Mouse (Mus musculus): ENCODE results near the gene Pou6f1.
"Not testable (repeated sequence)": the region's sequence is repeated elsewhere in the genome, so short reads cannot be mapped to it uniquely, and the experiment has no call there.

Pou6f1 gene

GRCm38 (mm10) chr15:100616221-100616620 is 16.4 kb upstream of the Pou6f1 start:
- no peak for DNase-seq

GRCm38 (mm10) chr15:100615825-100616220 is 16.0 kb upstream of the Pou6f1 start:
- DNase-seq: peak; percentile 95

- DNase-seq: peak; percentile 99
These were observed 15.4 kb upstream of the Pou6f1 start, which contains the start of gene Dazap2 for GRCm38 (mm10) chr15:100614996-100615824. TSS of gene Dazap2 (plus strand) at chr15:100615349.

GRCm38 (mm10) chr15:100614218-100614995 is 14.6 kb upstream of the Pou6f1 start:
- peak; percentile 34 for DNase-seq

- DNase-seq: peak; percentile 86
These were observed 13.8 kb upstream of the Pou6f1 start for GRCm38 (mm10) chr15:100613584-100613983.

GRCm38 (mm10) chr15:100612432-100612831 is 12.6 kb upstream of the Pou6f1 start:
- no peak for DNase-seq

GRCm38 (mm10) chr15:100611951-100612350 is 12.2 kb upstream of the Pou6f1 start:
- no peak for DNase-seq

- DNase-seq: not testable (repeated sequence)
These were observed 6.9 kb upstream of the Pou6f1 start for GRCm38 (mm10) chr15:100606677-100607076.

- DNase-seq: no peak
These were observed 1.9 kb upstream of the Pou6f1 start for GRCm38 (mm10) chr15:100601669-100602068.

GRCm38 (mm10) chr15:100600696-100601272 is 1.0 kb upstream of the Pou6f1 start:
- DNase-seq: no peak

- peak; percentile 90 for DNase-seq
These were observed 387 bp upstream of the Pou6f1 start for GRCm38 (mm10) chr15:100600047-100600695.

- peak; percentile 62 for DNase-seq
These were observed 905 bp downstream of the Pou6f1 start for GRCm38 (mm10) chr15:100598883-100599275.

GRCm38 (mm10) chr15:100598287-100598882 is 1.4 kb downstream of the Pou6f1 start:
- DNase-seq: no peak

- DNase-seq: no peak
These were observed 7.0 kb downstream of the Pou6f1 start for GRCm38 (mm10) chr15:100592817-100593216.

- DNase-seq: no peak
These were observed 9.3 kb downstream of the Pou6f1 start for GRCm38 (mm10) chr15:100590436-100590835.

- no peak for DNase-seq
These were observed 11.5 kb downstream of the Pou6f1 start for GRCm38 (mm10) chr15:100588297-100588696.

GRCm38 (mm10) chr15:100587166-100587565 is 12.6 kb downstream of the Pou6f1 start:
- no peak for DNase-seq

GRCm38 (mm10) chr15:100585931-100586330 is 13.9 kb downstream of the Pou6f1 start:
- DNase-seq: no peak

GRCm38 (mm10) chr15:100580108-100580507 is 19.7 kb downstream of the Pou6f1 start:
- no peak for DNase-seq

GRCm38 (mm10) chr15:100577972-100578371 is 21.8 kb downstream of the Pou6f1 start:
- DNase-seq: no peak

GRCm38 (mm10) chr15:100576810-100577209 is 23.0 kb downstream of the Pou6f1 start:
- no peak for DNase-seq

- no peak for DNase-seq
These were observed 23.4 kb downstream of the Pou6f1 start for GRCm38 (mm10) chr15:100576392-100576791.

GRCm38 (mm10) chr15:100575366-100575765 is 24.4 kb downstream of the Pou6f1 start:
- no peak for DNase-seq

All from embryo, embryonic 11 days (tissue).